Mouse (Mus musculus): ENCODE results near the gene Gm42957. TPM values are rescaled to one million over a fixed set of nuclear protein-coding genes. Genes with fewer than 3 reads are reported as not detected.

Gm42957 gene
- polyA plus RNA-seq, 1 experiment from 2014 or later, result 0.10 TPM

DNA sequence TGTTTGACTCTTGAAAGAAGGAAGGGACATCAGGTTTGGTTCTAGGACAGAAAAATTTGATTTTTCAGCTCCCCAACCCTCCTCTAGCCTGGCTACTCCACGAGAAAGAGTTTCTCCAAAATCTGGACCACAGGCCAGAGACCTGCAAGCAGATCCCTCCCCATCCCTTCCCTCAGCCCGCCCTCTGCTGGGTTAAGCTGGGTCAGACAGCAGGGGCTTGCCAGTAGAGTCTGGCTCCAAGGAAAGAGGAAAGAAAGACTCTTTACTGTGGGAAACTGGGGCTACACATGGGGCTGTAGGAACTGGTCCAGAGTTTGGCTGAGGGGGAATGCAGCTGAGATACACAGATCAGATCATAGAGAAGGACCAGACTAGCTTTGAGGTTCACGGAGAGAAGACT, 57.2 kb downstream of the Gm42957 start:
- Histone ChIP-seq H3K9ac (ENCODE audit: low read depth, low read length) (no peak overlapping the region), H3K4me1 (ENCODE audit: control insufficient read depth, insufficient read depth, low read depth, low read length) (peaks cover 5% of the 10 kb centered on the region), H3K27ac (ENCODE audit: low read depth, low read length) (no peak overlapping the region), H3K4me2 (ENCODE audit: low read length) (no peak overlapping the region), H3K9me3 (ENCODE audit: control insufficient read depth, low read length) (no peaks in the 10 kb centered on the region), H3K4me3 (ENCODE audit: low read length) (no peak overlapping the region), H3K27me3 (replicated peaks; ENCODE audit: control insufficient read depth, insufficient read depth, low read length) (no peaks in the 10 kb centered on the region), H3K36me3 (ENCODE audit: control insufficient read depth, insufficient read depth, low read length) (no peaks in the 10 kb centered on the region)
- WGBS, result 26% methylated on average over 3 of the region's 3 CpGs
- ATAC-seq, result no peak

DNA sequence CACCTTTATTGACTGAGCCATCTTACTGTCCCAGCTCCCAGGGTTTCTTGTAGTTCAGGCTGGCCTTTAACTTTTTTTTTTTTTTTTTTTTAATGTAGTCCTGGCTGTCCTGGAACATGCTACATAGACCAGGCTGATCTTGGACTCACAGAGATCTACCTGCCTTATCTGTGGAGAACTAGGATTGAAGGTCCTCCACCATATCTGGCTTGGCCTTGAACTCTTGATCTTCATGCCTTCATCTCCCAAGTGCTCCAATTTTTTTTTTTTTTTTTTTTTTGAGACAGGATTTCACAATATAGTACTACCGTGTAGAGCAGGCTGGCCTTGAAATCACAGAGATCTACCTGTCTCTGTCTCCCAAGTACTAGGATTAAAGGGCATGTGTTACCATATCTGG, 58.3 kb downstream of the Gm42957 start:
- Histone ChIP-seq H3K9me3 (ENCODE audit: control insufficient read depth, low read length) (no peaks in the 10 kb centered on the region), H3K4me3 (ENCODE audit: low read length) (no peak overlapping the region), H3K36me3 (ENCODE audit: control insufficient read depth, insufficient read depth, low read length) (no peaks in the 10 kb centered on the region), H3K27me3 (replicated peaks; ENCODE audit: control insufficient read depth, insufficient read depth, low read length) (no peaks in the 10 kb centered on the region), H3K4me1 (ENCODE audit: control insufficient read depth, insufficient read depth, low read depth, low read length) (peaks cover 12% of the 10 kb centered on the region), H3K27ac (ENCODE audit: low read depth, low read length) (no peak overlapping the region), H3K4me2 (ENCODE audit: low read length) (no peak overlapping the region), H3K9ac (ENCODE audit: low read depth, low read length) (no peak overlapping the region)
- no peak for ATAC-seq
- WGBS, result 88% methylated on average over 1 of the region's 1 CpGs

DNA sequence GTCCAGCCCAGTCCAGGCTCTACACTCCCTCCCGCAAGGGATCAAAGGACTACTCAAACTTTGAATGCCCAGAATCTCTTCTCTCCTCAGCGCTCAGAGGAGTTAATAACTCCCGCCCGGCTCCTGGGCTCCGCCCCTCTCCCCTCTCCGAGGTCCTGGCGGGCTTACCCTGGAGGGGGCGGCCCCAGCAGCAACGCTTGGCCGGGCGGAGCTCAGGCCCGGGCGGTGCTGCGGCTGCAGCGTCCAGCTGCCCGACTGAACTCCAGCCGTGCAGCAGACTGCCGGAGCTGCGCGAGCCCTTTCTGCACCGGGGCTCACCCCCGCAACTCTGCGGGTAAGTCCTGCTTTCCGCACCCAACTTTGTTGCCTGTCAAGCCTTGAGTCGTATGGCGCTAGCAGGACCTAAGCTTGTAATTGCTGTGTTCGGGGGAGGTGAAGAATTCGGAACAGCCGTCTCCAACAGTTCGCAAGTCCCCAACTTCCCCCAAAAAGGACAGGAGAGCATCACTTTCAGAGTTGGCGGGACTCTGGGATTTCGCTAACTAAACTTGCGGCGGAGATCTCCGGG, 61.0 kb downstream of the Gm42957 start, which contains the start of gene Pias3:
TSS of gene Pias3 (plus strand) at position 187 of the 568 bp plus-strand sequence.
- H3K4me3 ChIP-seq (ENCODE audit: low read length), result peak within 1 kb of the TSS; percentile 56

DNA sequence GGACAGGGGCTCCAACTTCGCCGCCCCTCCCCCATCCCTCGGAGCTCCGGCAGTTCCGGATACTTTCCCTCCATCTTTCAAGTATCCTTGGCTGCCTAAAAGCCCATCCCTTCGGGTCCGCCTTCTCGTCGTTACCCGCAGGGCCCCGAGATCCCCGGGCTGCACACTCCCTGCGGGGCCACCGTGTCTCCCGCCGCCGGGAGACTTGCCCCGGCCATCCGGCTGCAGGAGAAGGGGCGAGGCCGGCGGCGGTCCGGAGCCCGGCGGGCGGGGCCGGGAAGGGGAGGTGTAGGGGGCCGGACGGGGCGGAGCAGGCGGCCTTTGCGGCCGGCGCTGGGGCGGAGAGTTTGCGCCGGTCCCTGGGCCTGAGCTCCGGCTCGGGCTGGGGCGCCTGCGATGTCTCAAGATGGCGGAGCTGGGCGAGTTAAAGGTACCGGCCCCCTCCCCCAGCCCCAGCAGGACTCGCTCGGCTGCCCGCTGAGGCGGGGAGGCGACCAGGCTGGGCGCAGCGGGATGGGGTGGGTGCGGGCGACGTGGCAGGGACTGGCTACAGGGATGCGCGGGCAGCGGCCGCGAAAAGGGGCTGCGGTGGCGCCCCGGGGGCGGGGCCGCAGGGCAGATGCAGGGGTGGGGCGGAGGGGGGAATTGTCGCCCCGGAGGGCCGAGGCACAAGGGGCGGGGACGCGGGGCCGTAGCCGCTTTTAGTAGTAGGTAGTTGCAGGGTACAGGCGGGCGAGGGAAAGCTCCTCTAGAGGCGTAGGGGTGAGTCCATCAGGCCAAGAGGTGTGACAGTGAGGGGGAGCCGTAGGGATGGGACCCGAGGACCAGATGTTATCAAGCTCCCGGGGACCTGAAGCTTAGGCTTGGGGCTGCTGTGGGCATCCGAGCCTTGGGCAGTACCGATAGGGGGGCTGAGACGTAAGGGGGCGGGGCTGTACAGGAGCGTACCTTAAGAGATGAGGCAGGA, 61.8 kb downstream of the Gm42957 start:
- ATAC-seq, result peak; percentile 93
- WGBS, result under 1% methylated on average over 82 of the region's 85 CpGs
- peaks cover 9% of the 10 kb centered on the region; the same call in 1 of the 2 replicates for H3K36me3 ChIP-seq (ENCODE audit: control insufficient read depth, insufficient read depth, low read length)
- peaks cover 12% of the 10 kb centered on the region for H3K4me1 ChIP-seq (ENCODE audit: control insufficient read depth, insufficient read depth, low read depth, low read length)
- peak overlapping the region; percentile 56 for H3K4me3 ChIP-seq (ENCODE audit: low read length)
- no peaks in the 10 kb centered on the region for H3K27me3 ChIP-seq (replicated peaks; ENCODE audit: control insufficient read depth, insufficient read depth, low read length)
- H3K27ac ChIP-seq (ENCODE audit: low read depth, low read length), result peak overlapping the region; percentile 90
- H3K9ac ChIP-seq (ENCODE audit: low read depth, low read length), result peak overlapping the region; percentile 90
- H3K9me3 ChIP-seq (ENCODE audit: control insufficient read depth, low read length), result no peaks in the 10 kb centered on the region
- H3K4me2 ChIP-seq (ENCODE audit: low read length), result peak overlapping the region; percentile 68

More for the DNA sequence above, 61.0 kb downstream of the Gm42957 start, which contains the start of gene Pias3:
- Histone ChIP-seq H3K36me3 (ENCODE audit: control insufficient read depth, insufficient read depth, low read length) (peaks cover 3% of the 10 kb centered on the region; the same call in 1 of the 2 replicates), H3K27me3 (replicated peaks; ENCODE audit: control insufficient read depth, insufficient read depth, low read length) (no peaks in the 10 kb centered on the region), H3K4me1 (ENCODE audit: control insufficient read depth, insufficient read depth, low read depth, low read length) (peaks cover 12% of the 10 kb centered on the region), H3K4me2 (ENCODE audit: low read length) (peak within 1 kb of the TSS; percentile 68), H3K9me3 (ENCODE audit: control insufficient read depth, low read length) (no peaks in the 10 kb centered on the region), H3K9ac (ENCODE audit: low read depth, low read length) (peak within 1 kb of the TSS; percentile 90), H3K27ac (ENCODE audit: low read depth, low read length) (peak within 1 kb of the TSS; percentile 90)
- 0% methylated on average over 35 of the region's 35 CpGs for WGBS
- peak; percentile 73 for ATAC-seq

DNA sequence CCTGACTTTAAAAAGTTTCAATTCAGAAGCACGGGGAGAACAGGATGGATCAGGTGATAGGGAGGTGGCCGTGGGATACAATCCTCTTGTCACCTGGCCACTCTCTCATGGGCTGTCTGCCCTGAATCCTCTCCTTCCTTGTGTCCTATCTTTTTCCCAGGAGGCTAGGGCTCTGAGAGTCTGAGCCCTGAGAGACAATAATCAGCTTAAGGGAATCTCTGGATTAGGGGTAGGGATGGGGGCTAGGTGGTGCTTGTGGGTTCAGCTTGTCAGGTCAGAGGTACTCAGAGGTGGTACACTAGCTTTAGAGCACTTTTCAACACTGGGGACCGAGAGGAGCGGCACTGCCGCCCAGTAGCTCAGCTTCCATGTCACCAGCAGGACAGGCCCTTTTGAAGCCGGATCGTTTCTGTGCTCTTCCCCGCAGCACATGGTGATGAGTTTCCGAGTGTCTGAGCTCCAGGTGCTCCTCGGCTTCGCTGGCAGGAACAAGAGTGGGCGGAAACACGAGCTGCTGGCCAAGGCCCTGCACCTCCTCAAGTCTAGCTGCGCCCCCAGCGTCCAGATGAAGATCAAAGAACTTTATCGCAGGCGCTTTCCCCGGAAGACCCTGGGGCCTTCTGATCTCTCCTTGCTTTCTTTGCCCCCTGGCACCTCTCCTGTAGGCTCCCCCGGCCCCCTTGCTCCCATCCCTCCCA, 63.9 kb downstream of the Gm42957 start:
- 55% methylated on average over 16 of the region's 19 CpGs for WGBS
- no peak overlapping the region for H3K27ac ChIP-seq (ENCODE audit: low read depth, low read length)
- H3K4me1 ChIP-seq (ENCODE audit: control insufficient read depth, insufficient read depth, low read depth, low read length), result peaks cover 12% of the 10 kb centered on the region
- no peak overlapping the region for H3K9ac ChIP-seq (ENCODE audit: low read depth, low read length)
- H3K4me2 ChIP-seq (ENCODE audit: low read length), result no peak overlapping the region
- H3K4me3 ChIP-seq (ENCODE audit: low read length), result no peak overlapping the region
- no peak for ATAC-seq
- peaks cover 15% of the 10 kb centered on the region; the same call in 1 of the 2 replicates for H3K36me3 ChIP-seq (ENCODE audit: control insufficient read depth, insufficient read depth, low read length)
- no peaks in the 10 kb centered on the region for H3K27me3 ChIP-seq (replicated peaks; ENCODE audit: control insufficient read depth, insufficient read depth, low read length)
- H3K9me3 ChIP-seq (ENCODE audit: control insufficient read depth, low read length), result no peaks in the 10 kb centered on the region

DNA sequence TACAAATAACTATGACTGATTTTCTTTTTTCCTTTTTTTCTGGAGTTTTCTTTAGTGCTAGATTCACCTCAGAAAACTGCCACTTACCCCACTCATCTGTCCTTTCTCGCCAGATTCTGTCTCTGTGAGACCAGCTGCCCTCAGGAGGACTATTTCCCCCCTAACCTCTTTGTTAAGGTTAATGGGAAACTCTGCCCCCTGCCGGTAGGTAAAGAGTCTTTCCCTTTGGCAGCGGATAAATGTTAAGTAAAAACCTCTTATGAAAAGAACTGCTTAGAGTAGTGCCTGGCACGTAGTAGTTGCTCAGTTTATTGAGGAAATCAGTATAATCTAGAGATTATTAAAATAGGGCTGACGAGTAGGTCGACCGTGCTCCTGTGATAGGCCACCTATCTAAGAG, 65.1 kb downstream of the Gm42957 start:
- Histone ChIP-seq H3K36me3 (ENCODE audit: control insufficient read depth, insufficient read depth, low read length) (peaks cover 15% of the 10 kb centered on the region; the same call in 1 of the 2 replicates), H3K4me3 (ENCODE audit: low read length) (no peak overlapping the region), H3K9me3 (ENCODE audit: control insufficient read depth, low read length) (no peaks in the 10 kb centered on the region), H3K4me1 (ENCODE audit: control insufficient read depth, insufficient read depth, low read depth, low read length) (peaks cover 12% of the 10 kb centered on the region), H3K9ac (ENCODE audit: low read depth, low read length) (no peak overlapping the region), H3K27me3 (replicated peaks; ENCODE audit: control insufficient read depth, insufficient read depth, low read length) (no peaks in the 10 kb centered on the region), H3K27ac (ENCODE audit: low read depth, low read length) (no peak overlapping the region), H3K4me2 (ENCODE audit: low read length) (no peak overlapping the region)
- no peak for ATAC-seq
- WGBS, result 57% methylated on average over 7 of the region's 7 CpGs

DNA sequence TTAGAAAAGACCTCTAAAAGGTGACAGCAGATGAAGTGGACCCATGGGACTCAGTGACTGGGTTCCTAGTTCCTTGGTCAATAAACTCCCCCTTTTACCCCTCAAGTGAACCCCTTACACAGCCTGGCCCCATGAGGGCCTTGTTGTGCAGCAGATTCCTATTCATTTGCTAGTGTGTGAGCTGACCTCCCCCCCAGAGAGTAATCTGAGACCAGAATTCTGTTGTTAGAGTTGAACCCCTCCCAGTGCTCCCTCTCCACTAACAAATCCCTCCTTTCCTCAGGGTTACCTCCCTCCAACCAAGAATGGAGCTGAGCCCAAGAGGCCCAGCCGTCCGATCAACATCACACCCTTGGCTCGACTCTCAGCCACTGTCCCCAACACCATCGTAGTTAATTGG, 65.7 kb downstream of the Gm42957 start:
- peaks cover 15% of the 10 kb centered on the region; the same call in 1 of the 2 replicates for H3K36me3 ChIP-seq (ENCODE audit: control insufficient read depth, insufficient read depth, low read length)
- no peaks in the 10 kb centered on the region for H3K27me3 ChIP-seq (replicated peaks; ENCODE audit: control insufficient read depth, insufficient read depth, low read length)
- peaks cover 10% of the 10 kb centered on the region for H3K4me1 ChIP-seq (ENCODE audit: control insufficient read depth, insufficient read depth, low read depth, low read length)
- H3K9ac ChIP-seq (ENCODE audit: low read depth, low read length), result no peak overlapping the region
- no peak overlapping the region for H3K27ac ChIP-seq (ENCODE audit: low read depth, low read length)
- no peaks in the 10 kb centered on the region for H3K9me3 ChIP-seq (ENCODE audit: control insufficient read depth, low read length)
- H3K4me2 ChIP-seq (ENCODE audit: low read length), result no peak overlapping the region
- H3K4me3 ChIP-seq (ENCODE audit: low read length), result no peak overlapping the region
- WGBS, result 89% methylated on average over 4 of the region's 4 CpGs
- no peak for ATAC-seq
